Mouse (Mus musculus) cerebellum, postnatal 36 days (tissue): ENCODE results near the gene Usp39.
A peak's percentile ranks its signal among the peaks of the same experiment; 100 is the strongest.

ENCODE experiments used
- DNase-seq, 2 experiments: peaks; one replicate each; pipeline ENCODE4 v3.0.0; 2021 to 2022; ENCODE audit warnings: mixed read lengths in 2 of 2

Gene Usp39

DNA sequence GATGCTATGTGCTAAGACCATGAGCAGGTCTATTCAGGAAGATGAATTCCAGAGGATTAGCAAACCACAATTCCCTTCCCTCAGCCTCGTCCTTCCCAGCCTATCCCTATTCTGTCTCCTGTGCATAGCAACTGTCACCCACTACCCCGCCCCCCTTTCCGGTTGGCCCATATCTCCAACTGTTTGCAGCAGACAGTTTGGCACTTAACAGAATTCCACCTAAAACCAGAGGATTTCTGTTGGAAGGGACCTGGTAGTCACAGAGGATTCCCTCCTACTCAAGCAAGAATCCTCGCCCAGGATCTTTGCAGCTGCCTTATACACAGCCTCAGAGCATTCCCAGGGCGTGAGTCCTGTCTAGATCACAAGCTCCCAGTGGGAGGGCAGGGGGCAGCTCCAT lies 26.2 kb upstream of the Usp39 start:
- no peak for DNase-seq

DNA sequence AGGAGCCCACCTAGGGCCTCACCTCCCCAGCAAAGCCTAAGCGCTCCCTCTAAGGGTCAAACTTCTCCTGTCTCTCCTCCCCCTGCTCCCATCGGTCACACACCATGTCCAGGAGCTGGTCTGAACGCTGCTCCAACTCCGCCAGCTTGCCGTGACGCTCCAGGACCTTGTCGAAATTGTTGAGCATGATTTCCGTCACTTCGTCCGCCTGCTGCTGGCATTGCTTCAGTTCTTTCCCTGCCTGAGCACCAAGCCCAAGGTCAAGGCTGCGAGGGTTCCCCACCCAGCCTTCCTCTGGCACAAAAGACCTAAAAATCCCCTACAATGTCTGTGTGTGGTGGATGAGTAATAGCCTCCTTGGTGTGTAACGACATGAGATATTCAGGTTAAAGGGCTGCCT lies 25.1 kb upstream of the Usp39 start:
- no peak for DNase-seq

DNA sequence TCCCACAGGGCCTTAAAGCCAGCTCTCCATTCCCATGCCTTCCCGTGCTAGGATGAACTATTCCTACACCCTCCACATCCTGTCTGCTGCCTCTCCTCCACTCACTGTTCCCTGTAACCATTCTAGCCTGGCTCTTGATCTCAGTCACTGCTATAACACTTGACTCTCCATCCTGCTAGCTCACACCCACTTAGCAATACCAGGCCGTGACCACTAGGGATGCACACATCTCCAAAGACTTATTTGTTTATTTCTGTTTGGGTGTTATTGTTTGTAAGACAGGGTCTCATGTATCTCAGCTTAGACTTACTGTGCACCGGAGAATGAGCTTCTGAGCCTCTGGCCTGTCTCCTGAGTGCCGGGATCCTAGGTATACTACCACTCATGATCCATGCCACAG lies 24.6 kb upstream of the Usp39 start:
- DNase-seq = no peak

DNA sequence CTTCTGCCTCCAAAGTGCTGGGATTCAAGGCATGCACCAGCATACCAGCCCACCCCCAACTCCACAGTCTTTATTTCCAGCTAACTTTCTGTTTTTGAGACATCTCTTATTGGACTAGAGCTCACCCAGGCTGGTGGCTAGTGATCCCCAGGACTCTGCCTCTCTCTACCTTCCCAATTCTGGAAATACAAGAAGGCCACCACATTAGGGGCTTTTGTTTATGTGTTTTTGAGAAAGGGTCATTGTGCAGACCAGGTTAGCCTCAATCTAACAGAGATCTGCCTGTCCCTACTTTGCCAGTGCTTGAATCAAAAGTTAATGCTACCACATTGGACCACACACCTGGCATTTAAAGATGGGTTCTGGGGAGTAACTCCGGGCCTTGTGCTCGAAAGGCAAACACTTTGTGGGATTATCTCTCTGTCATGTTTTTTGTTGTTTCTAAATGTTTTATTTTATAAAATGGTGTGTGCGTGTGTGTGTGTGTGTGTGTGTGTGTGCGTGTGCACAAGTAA lies 22.5 kb upstream of the Usp39 start:
- DNase-seq = no peak

DNA sequence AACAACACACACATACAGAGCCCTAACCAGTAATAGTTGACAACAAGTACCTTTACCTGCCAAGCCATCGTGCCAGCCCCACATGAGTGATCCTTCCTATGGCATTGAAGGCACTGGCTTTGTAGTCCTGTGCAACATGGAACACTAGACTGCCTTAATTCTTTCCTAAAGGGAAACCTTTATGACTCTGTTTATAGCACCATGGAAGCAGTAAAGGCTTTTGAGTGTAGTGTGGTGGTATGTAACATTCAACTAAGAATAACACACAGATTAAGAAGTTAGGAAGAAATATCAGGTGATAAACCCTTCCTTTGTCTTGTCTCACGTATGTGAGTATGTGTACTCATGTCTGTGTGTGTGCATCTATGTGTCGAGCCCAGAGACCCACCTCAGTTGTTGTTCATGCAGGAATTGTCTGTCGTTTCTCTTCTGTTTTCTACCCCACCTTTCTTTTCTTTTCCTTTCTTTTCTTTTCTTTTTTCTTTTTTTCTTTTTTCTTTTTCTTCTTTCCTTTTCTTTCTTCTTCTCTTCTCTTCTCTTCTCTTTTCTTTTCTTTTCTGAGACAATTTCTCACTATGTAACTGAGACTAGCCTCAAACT lies 22.0 kb upstream of the Usp39 start, which contains the start of gene Rnf181:
Rnf181 (minus strand) TSS at position 113 of the 600 bp plus-strand sequence.
- DNase-seq = no peak

DNA sequence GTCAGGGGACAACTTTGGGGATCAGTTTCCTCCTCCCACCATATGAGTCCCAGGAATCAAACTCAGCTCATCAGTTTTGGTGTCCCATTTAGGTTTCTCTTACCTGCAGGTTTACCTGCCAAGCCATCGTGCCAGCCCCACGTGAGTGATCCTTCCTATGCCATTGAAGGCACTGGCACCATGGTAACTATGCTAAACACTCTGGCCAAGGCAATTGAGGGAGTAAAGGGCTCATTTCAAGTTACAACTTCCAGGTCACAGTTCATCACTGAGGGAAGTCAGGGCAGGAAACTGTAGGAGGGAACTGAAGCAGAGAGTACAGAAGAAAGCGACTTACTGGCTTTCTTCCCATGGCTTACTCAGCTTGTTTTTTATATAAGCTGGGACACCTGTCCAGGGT lies 21.3 kb upstream of the Usp39 start:
- DNase-seq = no peak

DNA sequence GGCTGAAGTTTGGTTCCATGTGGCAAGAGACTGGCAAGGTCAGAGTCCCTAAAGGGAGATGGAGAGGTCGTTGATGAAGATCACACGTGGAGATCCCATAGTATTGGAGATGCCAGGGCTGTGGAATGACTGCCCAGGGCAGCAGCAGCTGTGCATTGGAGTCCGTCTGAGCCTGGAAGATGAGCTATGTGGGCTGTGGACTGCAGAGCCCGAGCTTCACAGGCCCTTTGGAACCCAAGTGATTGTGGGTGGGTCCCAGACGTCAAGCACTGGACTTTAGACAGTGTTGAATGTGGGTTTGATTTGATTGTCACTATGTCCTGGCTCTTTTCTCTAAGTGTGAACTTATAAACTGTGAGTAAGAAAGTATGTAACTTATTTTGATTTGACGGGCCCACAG lies 20.0 kb upstream of the Usp39 start:
- DNase-seq = no peak

DNA sequence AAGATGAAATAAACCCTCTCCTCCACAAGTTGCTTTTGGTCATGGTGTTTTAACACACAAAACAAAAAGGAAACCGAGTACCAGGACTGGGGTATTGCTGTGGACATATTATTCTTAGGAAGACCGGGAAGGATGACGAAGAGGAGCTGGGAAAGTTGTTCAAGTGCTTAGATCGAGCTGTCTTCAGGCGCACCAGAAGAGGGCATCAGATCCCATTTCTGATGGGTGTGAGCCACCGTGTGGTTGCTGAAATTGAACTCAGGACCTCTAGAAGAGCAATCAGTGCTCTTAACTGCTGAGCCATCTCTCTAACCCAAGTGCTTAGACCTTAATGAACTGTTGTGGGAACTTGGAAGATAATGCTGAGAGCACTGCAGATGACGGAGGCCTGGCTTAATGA lies 19.0 kb upstream of the Usp39 start:
- DNase-seq = no peak

DNA sequence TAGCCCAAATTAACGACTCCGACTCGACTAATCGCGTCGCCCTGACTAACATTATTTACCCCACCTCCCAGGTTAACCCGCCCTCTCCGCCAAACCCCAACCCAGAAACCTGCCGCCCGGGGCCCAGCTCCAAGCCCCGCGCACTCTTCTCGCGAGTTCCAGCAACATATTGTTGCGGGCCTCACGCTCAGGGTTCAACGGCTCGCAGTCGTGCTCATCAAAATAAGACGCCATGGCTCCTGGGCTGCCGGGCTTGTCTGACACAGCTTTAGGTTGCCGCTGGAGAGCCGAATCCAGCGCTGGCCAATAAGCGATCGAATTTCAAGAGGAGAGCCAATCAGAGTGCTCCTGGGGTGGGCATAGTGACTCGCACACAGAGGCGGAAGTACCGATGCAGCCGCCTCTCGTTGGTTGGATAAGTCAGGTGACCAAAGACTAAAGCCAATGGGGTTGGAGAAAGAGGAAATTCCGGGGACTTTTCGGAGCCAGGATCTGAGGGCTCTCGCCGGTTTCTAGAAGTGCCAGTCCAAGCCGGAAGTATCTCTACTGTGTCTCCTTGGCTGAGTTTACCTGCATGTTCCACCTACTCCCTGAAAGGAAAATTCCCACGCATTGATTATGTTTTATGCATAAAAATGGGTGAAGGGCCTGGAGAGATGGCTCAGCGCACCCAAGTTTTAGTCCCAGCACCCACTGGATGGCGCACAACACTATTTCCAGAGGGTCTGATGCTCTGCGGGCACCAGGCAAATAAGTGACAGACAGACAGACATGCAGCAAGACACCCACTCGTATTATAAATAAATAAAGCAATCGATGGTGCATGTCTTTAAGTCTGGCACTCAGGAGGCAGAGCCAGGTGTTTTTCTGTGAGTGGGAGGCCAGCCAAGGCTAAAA lies 17.4 kb upstream of the Usp39 start:
- peak; percentile 93 to 96 for DNase-seq

DNA sequence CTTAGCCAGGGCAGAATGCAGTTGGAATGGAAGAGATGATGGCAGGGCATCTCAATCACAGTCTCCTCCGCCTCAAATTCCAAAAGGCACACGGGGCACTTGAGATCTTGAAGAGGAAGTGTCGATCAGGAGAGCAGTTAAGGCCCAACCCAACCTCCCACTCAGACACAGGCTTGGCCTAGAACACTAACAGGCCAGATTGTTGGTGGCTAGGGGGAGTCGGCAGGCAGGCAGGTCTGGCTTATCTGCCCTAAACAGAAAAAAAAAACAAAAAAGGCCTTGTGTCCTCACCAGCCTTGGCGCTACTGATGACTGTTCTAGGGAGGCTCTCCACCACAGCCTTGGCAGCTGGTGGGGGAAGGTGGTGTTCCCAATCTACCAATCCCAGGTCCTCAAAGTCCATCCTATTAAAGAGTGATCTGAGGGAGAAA lies 16.2 kb upstream of the Usp39 start:
- DNase-seq = no peak

DNA sequence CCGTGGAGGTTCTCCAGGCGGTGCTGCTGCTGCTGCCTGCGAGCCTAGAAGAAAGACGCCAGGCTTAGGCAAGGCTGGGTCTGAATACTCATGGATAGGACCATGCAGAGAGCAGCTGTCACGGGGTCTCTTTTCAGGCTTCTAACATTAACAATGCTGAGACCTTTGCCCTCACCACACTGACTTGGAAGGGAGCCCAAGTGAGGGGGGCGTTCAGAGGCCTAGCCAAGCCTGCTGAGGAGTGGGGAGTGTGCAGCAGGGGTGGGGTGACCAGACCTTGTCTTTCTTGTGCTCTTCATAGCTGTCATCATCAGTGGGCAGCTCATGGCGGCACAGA lies 15.6 kb upstream of the Usp39 start:
- no peak for DNase-seq

DNA sequence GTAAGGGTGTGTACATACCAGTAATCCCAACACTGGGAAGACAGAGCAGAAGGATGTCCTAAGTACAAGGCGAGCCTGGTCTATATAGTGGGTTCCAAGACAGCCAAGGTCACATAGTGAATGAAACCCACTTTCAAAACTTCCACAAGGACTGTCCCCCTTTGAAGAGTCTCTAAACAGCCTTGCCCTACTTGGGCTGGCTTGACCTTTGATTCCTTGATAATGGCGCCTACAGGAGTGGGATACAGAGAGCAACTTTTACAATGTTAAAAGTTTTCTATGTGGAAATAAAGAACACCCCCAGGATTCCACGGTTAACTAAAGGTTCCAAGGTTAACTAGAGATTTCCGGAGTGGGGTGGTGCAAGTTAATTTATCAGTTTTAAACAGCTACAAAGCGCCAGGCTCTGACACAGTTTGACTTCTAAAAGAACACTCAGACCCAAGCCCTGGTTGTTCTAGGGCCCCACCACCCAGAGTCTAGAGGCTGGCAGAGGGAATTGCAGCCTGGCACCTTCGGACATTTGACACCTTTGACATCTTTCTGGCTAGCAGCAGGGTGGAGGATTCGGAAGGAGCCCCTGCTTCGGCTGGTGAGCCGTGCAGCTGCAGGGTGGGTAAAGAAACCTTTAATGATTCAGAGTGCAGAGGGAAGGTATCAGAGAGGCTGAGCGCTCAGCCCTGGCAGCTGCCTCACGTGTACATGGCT lies 15.1 kb upstream of the Usp39 start:
- no peak for DNase-seq

DNA sequence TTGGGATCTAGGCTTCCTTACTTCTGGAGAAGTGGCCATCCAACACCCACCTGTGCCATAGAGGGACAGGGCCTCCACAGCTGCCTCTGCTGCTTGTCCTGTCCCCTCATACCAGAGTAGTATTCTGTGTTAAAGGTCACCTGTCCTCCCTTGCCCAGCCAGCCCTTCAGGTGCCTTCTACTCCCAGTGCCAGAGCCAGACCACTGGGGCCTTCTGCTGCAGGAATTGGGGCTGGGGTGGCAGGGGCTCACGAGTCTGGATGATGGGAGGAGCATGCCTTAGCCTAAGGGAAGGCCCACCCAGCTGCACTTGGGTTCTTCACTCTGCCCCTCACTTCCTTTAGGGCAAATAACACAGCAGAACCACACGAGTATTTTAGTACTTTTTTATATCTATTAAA lies 14.4 kb upstream of the Usp39 start:
- DNase-seq = no peak

DNA sequence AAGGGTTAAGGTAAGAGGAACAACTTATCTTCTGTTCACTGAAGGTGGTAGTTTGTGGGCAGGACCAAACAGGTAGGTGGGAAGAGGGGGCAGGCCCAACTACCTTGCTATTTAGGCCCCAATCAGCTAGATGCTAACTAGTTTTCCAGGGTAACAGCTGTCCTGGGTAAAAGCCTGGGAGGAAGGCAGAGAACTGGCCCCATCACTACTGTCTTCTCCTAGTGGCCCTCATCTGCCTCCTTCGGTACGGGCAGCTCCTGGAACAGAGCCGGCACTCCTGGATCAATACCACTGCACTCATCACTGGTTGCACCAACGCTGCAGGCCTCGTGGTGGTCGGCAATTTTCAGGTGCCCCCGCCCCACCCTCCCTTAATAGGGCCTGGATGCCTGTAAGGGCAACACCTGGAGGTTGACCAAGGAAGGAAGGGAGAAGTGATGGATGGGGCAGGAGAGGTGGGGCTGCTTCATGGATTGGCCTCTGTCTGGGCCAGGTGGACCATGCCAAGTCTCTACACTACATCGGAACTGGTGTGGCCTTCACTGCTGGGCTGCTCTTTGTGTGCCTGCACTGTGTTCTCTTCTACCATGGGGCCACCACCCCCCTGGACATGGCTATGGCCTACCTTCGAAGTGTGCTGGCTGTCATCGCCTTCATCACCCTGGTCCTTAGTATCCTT lies 13.2 kb upstream of the Usp39 start:
- DNase-seq = no peak

DNA sequence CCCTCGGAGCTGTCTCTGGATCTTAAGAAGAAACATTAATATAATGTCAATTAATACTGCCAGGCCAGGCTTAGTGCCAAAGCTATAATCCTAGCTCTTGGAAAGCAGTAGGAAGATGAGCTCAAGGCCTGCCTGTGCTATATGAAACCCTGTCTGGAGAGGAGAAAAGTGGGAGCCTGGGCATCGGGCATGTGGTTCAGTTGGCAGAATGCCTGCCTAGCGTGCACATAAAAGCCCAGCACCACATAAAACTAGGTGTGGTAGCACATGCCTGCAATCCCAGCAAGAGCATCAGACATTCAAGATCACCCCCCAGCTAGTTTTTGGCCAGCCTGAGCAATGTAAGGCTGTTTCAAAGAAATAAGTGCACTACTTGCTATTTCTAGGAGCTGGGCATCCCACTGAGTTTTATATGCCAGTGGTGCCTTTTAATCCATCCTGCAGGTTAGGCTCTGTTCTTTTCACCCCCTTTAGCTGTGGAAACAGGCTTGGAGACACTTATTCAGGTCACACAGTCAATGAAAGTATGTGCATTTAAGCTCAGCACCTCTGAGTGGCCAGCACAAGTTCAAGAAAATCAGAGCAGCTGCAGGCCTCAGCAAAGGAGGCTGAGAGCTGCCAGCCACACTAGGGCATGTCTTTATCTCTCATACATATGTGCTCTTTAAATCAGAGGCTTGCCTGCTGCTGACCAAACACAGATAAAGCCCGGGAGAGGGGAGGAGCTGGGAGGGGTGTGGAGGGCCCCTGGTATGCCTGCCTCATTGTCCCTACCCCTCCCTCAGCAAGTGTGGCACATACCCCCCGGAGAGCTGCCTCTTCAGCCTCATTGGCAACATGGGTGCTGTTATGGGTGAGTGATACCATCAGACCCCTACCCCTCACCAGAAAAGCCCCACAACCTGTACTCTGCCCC lies 12.4 kb upstream of the Usp39 start:
- no peak for DNase-seq

DNA sequence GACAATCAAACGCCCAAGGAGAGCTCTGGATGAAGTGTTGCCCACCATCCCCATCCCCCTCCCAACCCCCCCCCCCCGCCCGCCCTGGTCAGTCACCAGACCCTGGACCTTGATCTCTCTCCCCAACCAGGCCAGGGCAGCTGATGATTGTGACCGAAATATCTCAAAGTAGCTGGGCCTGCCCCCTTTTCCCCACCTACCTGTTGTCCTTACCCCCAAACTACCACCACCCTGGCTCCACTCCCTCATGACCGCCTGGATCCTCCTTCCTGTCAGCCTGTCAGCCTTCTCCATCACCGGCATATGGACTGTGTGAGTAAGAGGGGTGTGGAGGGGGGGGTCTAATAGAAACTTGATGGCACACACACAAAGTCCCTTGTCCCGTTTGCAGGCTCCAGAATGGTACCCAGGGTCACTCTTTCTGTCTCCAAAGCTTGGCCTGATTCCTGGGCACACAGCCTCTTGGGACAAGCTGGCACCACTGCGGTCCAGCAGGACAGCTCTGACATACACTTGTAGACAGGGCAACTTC lies 11.1 kb upstream of the Usp39 start:
- no peak for DNase-seq

DNA sequence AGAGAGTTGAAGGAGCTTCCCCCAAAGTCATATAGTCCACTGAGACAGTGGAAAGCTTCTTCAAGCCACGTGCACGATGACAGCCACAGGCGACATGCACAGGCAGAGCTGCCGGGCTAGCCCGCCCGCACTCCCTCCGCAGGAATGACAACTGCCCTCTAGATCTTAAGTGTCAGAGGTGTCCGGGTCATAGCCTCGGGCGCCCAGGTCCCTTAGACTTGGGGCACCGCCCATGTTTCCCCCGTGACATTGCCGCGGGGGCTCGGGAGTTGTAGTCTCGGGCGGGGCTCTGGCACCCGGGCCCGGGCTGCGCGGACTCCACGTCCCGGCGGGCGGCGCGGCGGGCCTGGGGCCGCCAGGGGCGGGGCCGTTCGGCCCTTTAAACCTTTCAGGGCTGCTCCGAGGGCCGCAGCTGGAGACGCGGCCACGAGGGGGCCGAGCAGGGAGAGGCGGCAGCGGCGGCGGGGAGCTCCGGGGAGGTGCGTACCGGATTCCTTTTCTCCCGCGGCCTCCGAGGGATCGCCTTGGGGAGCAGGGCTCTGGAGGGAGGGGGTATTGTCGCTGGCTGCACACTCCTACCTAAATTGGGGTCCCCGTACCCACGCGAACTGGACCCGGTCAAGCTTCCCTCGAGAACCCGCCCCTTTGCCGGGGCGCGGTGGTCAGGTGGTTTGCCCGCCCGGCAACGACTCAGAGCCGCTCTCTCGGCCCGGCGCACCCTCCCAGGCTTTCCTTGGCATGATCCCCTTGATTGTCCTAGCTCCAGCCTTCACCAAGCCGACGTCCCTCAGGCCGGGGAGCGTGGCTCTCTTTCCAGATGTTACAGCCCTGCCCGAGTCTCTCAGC lies 10.3 kb upstream of the Usp39 start, which contains the start of gene Tmem150a:
Tmem150a (plus strand) TSS at position 382 of the 846 bp plus-strand sequence.
- DNase-seq = peak; percentile 60 to 67

DNA sequence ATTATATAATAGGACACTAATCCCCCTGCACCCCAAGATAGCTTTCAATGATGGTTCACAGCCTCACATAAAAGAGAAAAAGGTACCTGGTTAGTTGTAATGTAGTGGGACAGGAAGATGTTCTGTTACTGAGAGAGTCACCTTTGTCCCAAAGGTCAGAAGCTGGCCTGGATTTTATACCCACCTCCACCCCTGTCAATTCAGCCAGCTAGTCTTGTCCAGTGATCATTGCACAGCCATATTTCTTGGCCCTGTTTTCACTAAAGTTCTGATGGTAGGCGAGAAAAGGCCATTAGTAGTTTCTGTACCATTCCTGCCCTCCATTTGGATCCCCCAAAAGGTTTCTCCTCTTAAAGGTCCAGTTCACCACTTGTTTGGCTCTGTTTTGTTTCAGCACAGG lies 9.0 kb upstream of the Usp39 start:
- no peak for DNase-seq

DNA sequence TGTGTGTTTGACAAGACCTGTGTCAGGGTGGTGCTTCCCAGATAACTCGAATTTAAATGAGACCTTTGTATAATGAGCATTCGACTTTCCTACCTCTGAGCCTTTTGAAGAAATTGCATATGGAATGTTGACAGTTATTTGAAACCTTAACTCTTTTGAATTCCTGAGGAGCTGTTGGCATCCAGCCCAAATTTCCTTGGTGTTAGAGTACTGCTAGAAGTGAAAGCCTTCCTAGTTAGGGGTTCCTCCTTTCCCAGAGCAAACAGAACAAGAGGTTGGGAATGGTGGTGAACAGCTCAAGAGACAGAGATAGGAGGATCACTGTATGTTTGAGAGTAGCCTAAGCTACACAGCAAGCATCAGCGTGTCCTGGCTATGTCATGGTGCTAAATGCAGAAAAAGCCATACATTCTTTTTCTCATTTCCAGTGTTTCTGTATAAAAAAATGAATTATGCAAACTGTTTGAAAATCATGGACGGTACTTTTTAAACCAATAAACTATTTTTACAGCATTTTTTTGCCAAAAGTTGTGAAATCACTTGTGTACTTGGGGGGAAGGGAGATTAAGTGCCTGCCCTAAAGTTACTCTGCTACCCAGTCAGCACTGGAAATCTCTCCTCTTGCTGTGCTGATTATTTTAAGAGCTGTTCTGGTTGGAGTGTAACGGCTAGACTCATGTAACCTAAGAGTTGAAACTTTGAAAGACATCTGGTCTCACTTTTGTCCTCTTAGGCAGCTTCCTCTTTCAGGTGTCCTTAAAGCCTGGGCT lies 7.8 kb upstream of the Usp39 start:
- no peak for DNase-seq

DNA sequence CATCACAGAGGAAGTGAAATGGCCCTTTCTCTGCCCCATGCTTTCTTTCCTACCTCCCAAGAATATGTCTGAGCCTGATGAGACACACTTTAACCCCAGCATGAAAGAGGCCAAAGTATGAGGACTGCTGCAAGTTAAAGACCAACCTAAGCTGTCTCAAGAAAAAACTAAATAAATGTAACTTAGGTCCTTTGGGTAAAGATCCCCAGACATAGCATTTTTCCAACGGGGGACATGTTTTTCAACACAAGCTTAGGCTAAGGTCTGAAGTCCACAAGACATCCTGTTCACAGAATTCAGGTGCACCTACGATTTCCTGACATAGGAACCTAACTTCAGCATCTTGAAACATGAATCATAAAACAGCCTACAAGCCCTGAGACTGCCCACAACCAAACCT lies 5.2 kb upstream of the Usp39 start:
- no peak for DNase-seq
